Mouse (Mus musculus): Measurements from ENCODE around the gene Sf3a3.

Sf3a3 gene

DNA sequence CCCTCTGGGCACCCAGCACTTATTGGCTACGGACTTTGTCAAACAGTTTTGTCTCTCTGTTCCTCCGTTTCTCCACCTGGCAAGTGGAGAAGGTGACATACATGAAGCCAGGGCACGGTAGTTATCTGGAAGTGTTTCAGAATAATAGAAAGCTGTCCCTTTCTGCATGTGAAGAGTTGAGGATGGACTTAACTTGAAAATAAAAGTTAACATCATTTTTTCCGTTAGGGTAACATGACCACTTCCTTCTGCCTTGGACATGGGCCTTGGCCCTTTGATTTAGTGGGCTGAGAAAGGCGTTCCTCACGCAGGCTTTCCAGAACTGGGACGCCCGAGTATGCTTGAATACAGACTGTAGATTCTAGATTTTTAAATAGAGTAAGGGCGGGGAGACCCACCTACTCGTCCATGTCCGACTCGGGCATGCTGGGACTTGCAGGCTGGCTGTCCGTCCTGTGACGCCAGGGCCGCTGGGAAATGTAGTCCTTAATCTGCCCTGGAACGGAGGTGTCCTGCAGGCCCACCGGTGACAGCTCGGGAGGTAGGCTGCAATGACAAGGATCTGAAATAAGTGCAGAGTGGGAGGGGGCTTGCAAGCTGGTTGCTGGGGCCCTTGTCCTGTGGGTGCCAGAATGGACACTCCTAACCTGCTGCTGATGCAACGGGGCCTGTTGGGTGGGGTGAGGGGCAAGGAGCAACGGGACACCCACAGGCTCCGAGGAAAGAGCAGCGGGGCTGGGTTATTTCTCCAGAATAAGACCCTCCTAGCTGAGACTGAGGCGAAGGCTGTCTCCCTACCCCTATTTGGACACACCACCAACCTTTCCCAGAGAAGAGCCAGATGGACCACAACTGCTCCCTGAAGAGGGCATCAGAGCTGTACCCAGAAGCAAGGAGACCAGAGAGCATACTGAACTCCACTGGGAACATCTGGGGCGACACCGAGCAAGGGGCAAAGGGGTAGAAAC, 27.1 kb downstream of the Sf3a3 start, which contains the start of gene Inpp5b:
TSS of gene Inpp5b (plus strand) at position 475 of the 968 bp plus-strand sequence.
- peak; percentile 85 for DNase-seq

GRCm38 (mm10) chr4:124742839-124743238, 28.3 kb downstream of the Sf3a3 start:
- no peak for DNase-seq

DNA sequence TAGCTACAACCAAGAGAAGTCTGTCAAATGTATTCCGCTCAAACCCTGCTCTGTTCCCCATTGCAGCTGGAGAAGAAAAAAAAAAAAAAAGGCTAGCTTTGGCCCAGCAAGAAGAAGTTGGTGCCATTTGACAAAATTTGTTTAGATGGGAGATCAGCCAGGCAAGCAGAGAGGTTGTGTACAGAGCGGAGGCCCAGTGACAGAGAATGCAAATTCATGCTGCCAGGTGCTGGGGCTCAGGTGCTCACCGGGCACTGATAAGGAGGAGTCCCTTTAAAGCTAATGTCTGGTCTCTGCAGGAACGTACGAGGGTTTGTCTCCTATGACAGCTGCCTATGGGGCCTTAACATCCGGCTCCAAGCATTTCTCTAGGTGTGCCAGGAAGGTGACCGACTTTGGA, 32.0 kb downstream of the Sf3a3 start:
- no peak for DNase-seq

GRCm38 (mm10) chr4:124747851-124748250, 33.3 kb downstream of the Sf3a3 start:
- DNase-seq: no peak

DNA sequence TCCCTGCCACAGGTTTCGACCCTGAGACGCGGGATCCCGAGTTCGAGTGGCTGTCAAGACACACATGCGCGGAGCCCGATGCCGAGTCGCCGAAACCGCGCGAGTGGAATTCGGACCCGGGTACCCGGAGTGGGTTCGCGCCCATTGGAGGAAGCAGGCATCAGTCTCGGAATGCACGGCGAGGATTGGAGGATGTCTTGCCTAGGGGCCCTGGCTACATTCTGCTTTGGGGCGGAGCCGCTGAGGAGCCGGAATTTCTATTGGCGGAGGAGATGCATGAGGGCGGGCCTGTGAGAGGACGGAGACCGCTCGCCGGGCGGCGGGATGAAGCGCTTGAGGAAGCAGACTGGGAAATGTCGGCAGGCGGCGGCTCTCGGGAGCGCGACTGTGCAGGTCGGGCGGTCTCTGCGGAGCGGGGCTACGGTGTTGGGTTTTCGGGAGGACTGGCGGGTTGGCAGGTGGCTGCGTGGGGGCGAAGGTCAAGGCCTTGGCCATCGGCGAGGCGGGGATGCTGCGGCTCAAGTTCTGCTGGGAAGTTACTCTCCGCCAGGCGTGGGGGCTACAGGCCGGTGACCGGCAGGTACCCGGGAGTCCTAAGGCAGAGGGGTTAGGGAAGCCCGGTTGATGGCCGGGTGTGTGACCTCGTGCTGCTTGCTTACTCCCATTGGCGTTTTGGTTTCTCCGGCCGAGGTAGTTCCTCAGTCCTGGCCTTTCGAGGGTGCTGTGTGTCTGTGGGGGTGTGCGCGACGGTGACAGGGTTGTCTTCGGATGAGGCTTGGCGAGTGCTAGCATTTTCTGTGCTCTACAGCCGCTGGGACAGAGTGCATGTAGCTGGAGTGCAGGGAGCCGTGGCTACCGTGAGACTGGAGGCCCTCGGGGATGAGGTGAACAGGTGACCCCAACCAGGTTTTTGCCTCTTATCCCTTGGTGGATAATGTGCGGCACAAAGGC, 37.0 kb downstream of the Sf3a3 start:
- DNase-seq: peak; percentile 98

- DNase-seq: no peak
Observed at GRCm38 (mm10) chr4:124752281-124753199, 38.0 kb downstream of the Sf3a3 start.

GRCm38 (mm10) chr4:124755526-124755925, 41.0 kb downstream of the Sf3a3 start:
- no peak for DNase-seq

GRCm38 (mm10) chr4:124759305-124759811, 44.8 kb downstream of the Sf3a3 start:
- no peak for DNase-seq

DNA sequence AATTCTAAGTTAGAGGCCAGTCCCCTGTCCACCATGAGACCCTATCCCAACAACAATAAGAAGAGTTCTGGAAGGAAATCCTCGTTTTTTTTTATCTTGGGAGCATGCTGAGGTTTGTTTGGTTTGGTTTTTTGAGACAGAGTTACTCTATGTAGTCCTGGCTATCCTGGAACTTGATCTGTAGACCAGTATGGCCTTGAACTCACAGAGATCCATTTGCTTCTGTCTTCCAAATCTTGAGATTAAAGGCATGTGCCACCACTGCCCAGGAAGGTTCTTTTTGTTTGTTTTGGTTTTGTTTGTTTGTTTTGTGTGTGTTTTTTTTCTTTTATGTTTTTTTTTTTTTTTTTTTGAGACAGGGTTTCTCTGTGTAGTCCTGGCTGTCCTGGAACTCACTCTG, 46.6 kb downstream of the Sf3a3 start:
- no peak for DNase-seq

GRCm38 (mm10) chr4:124762858-124763452, 48.4 kb downstream of the Sf3a3 start:
- no peak for DNase-seq

DNA sequence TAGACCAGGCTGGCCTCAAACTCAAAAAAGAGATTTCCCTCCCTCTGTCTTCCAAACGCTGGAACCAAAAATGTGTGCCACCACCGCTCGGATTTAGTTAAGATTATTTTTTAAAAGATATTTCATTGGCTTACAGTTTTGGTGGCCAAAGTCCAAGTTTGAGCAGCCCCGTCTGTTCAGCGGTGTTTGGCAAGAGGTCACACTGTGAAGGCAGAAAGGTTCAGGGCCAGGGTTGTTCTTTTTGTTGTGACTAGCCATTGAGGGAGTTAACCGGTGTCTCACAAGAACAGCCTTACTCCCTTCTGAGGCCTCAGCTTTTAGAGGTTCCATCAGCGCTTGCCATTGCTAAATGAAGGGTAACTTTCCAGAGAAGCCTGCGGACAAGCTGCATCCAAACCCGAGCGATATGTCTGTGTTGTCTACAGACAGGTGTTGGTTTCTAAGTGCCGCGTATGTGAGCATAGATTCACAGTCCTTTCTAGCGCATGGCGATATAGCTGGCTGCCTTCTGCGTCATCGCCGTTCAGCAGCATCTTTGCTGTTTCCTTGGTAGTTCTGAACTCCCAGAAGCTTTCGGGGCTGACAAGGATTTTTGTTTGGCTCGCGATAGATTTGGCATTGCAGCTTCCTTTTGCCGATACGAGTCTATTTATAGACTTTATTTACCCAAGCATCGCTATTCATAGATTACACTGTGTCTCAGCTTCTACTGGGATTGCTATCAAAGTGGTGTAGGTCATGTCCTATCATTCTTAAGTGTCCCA, 51.4 kb downstream of the Sf3a3 start:
- DNase-seq: peak; percentile 47

GRCm38 (mm10) chr4:124766566-124766940, 52.0 kb downstream of the Sf3a3 start:
- no peak for DNase-seq

DNA sequence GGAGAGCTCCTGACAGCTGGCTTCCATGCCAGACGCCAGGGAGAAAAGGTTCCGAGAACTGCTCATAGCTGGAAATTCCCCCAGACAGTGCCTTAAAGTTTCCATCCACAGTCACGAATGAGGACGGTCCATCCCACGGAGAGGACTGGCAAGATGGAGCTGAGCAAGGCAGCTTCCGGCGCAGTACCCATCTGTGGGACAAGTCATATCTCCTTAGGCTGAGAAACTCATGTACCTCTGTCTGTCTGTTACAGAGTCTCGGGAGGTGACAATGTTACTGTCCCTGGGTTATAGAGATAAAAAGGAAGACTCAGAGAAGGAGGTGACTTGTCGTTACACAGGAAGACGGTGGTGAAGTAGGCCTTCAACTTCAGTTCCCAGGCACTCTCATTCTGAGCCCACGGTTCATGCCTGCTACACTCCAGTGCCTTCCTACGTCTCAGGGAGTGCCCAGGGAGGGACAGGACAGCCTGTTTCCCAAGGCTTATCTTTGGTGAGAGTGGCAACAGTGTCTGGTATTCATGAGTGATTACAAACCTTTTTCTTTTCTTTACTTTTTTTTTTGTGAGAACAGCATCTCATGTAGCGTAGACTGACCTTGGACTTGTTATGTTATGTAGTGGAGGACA, 54.5 kb downstream of the Sf3a3 start:
- DNase-seq: no peak

GRCm38 (mm10) chr4:124770624-124771023, 56.0 kb downstream of the Sf3a3 start:
- peak; percentile 77 for DNase-seq

DNA sequence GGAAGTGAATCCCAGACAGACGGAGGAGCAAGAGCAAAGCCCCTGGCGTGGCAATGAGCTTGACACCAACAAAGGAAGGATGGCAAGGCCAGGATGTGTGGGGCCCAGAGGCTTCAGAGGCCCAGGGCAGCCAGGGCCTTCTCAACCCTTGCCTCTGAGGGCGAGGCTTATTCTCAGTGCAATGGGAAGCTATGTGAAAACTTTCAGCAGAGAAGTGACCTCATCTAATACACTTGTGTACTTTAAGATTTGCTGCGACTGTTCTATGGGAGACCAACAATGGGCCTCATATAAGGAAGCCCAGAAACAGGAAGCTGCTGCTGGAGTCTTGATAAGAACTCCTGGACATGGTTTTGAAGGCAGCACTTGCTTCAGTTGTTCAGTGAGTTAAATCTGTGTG, 57.5 kb downstream of the Sf3a3 start:
- DNase-seq: no peak

GRCm38 (mm10) chr4:124773449-124773848, 58.9 kb downstream of the Sf3a3 start:
- no peak for DNase-seq

DNA sequence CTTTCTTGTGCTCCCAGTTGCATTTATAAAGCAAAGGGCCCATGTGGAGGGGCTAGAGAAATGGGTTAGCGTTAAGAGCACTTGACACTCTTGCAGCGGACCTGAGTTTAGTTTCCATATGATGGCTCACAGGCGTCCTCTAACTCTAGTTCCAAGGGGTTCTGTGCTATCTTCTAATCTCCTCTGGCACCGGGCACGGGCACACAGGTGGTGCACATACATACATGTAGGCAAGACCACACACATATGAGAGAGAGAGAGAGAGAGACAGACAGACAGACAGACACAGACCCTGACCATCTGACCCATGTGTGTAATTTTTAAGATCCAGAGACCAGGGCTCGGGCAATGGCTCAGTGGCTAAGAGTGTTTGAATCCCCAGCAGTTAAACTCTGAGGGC, 59.4 kb downstream of the Sf3a3 start:
- no peak for DNase-seq

DNA sequence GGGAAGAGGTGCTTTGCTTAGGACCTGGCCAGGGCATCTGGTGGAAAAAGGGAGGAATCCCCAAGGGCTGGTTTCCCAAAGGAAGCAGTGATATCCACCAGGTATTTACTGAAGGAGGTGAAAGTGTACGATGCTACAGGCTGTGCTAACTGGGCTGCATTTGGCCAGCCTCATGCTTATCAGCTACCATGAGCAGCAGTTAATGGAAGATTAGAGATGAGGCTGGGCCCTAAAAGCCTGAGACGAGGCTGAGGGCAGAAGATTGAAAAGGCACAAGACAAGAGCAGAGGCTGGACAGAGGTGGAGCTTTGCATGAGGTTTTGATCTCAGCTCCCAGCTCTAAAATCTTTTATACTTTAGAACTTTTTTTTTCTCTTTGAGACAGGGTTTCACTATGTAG, 59.9 kb downstream of the Sf3a3 start:
- no peak for DNase-seq

- peak; percentile 72 for DNase-seq
Observed at GRCm38 (mm10) chr4:124781361-124781760, 66.8 kb downstream of the Sf3a3 start.

All from cerebellum, adult 9-11 months (tissue).